Mouse (Mus musculus) forebrain, embryonic 11.5 days (tissue): ENCODE results near the gene Ddah2. TPM values are rescaled to one million over a fixed set of nuclear protein-coding genes. Genes with fewer than 3 reads are reported as not detected.

ENCODE experiments used
- ATAC-seq: fragments of 200-750 bp; cut with Nextera tagmentation; replicated peaks from 2 replicates; pipeline ENCODE4 v1.8.0; 2017; ENCODE audit warnings: moderate TSS enrichment; ENCODE audit not compliant: low FRiP score
- DNase-seq: peaks from one replicate; pipeline ENCODE4 v3.0.0-alpha.2; 2017; ENCODE audit warnings: low spot score
- H3K27ac ChIP-seq: fragments of 300-500 bp; sonication (generic); 2 replicates; pipeline ENCODE4 v1.5.1; 2014; ENCODE audit warnings: low read depth, low read length
- H3K27me3 ChIP-seq: fragments of 300-500 bp; sonication (generic); 2 replicates; pipeline ENCODE4 v1.6.1; 2014; ENCODE audit warnings: mild to moderate bottlenecking, low read length, mixed read lengths; ENCODE audit not compliant: control insufficient read depth, insufficient read depth
- H3K36me3 ChIP-seq: fragments of 300-500 bp; sonication (generic); 2 replicates; pipeline ENCODE4 v1.6.1; 2014; ENCODE audit warnings: mild to moderate bottlenecking, low read length, moderate library complexity, mixed read lengths; ENCODE audit not compliant: control insufficient read depth, insufficient read depth
- H3K4me1 ChIP-seq: fragments of 300-500 bp; sonication (generic); replicated peaks from 2 replicates; pipeline ENCODE4 v1.6.1; 2014; ENCODE audit warnings: low read length, mixed read lengths; ENCODE audit not compliant: control insufficient read depth, insufficient read depth
- H3K4me2 ChIP-seq: fragments of 300-500 bp; sonication (generic); 2 replicates; pipeline ENCODE4 v1.6.1; 2014; ENCODE audit warnings: low read depth, mild to moderate bottlenecking, low read length, moderate library complexity, mixed read lengths; ENCODE audit not compliant: severe bottlenecking
- H3K4me3 ChIP-seq: fragments of 300-500 bp; sonication (generic); 2 replicates; pipeline ENCODE4 v1.5.1; 2014; ENCODE audit warnings: low read depth, low read length
- H3K9ac ChIP-seq: fragments of 300-500 bp; sonication (generic); 2 replicates; pipeline ENCODE4 v1.6.1; 2014; ENCODE audit warnings: low read length
- H3K9me3 ChIP-seq: fragments of 300-500 bp; sonication (generic); 2 replicates; pipeline ENCODE4 v1.6.1; 2016; ENCODE audit warnings: low read length, mixed read lengths; ENCODE audit not compliant: control insufficient read depth
- whole genome bisulfite sequencing: fragments of 180-500 bp; shearing (Covaris S2); extraction: QIAGEN DNeasy Blood & Tissue Kit; methylation state at CpG from one replicate; pipeline ENCODE4 v1.1.7; 2014; 5-methylcytosine and 5-hydroxymethylcytosine counted together
- polyA plus RNA-seq: library from polyadenylated mRNA; unstranded; fragments of >200 nt; fragmentation: Nextera tagmentation; extraction: Ambion mirVana; gene quantifications from 2 replicates; pipeline ENCODE4 v1.2.1, GENCODE M21; 2014

The Ddah2 gene
- polyA plus RNA-seq, 1 experiment from 2014 or later = 489 TPM

DNA sequence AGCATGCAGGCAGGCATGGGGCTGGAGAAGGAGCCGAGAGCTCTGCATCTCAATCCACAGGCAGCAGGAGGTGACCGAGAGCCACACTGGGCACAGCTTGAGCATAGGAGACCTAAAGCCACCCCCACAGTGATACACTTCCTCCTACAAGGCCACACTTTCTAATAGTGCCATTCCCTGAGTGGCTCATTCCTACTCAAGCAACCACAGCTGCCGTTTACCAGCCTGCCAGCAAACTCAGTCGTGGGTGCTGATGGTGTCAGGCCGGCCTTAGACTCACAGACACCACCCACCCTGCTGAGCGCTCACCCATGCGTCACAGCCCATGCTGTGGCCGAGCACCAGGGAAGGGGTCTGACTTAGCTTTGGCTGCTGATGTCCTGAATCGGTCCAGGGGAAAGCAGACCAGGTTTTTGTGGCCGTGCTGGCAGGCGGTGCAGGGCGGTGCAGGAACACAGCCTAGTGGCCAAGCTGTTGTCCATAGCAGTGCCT lies 38.4 kb downstream of the Ddah2 start:
- Histone ChIP-seq H3K27ac (no peak overlapping the region), H3K4me1 (no peaks in the 10 kb centered on the region), H3K27me3 (no peaks in the 10 kb centered on the region), H3K4me2 (no peak overlapping the region), H3K36me3 (peaks cover 5% of the 10 kb centered on the region), H3K9me3 (no peaks in the 10 kb centered on the region), H3K4me3 (no peak overlapping the region), H3K9ac (no peak overlapping the region)
- 85% methylated on average over 12 of the region's 12 CpGs for WGBS
- DNase-seq (no peak), ATAC-seq (no peak)

DNA sequence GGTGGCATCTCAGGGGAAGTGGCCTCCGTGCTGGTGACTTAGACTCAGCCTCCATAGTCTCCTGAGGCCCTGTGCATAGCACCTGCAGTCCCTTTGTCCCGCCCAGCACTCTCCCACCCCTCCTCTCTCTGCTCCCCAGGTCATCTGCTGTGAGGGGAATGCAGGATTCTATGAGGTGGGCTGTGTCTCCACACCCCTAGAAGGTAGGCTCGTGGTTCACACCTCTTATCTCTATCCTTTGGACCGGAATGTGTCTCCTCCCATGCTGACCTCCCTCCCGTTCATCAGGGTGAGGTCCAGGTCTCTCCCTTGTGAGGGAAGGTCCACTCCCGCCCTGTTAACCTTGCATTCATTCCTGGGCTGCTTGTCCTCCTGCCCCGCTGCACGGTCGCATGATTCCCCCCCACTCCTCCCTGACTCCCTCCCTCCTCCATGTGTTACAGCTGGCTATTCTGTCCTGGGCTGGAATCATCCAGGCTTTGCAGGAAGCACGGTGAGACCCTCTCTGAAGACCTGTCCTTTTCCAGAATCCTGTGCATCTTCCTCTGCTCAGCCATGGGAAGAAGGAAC lies 41.4 kb downstream of the Ddah2 start:
- Histone ChIP-seq H3K4me1 (no peaks in the 10 kb centered on the region), H3K27me3 (no peaks in the 10 kb centered on the region), H3K9ac (no peak overlapping the region), H3K9me3 (no peaks in the 10 kb centered on the region), H3K27ac (no peak overlapping the region), H3K4me3 (no peak overlapping the region), H3K4me2 (no peak overlapping the region), H3K36me3 (peaks cover 7% of the 10 kb centered on the region)
- 78% methylated on average over 10 of the region's 10 CpGs for WGBS
- ATAC-seq (no peak), DNase-seq (no peak)

DNA sequence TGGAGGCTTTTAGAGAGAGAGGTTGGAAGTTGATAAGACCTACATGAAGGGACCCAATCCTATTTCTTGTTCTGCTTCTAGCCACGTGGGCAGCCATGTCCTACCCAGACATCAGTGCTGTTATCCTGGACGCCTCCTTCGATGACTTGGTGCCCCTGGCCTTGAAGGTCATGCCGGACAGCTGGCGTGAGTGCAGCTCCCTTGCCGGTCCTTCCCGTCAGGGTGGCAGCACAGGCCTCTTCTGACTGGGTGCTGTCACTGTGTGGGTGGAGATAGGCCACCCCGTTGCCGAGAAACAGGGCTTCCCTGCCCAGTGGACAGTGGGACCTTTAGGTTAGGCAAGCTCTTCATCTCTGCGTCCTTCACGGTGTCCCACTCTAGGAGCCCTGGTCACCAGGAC lies 42.3 kb downstream of the Ddah2 start:
- DNase-seq (no peak), ATAC-seq (no peak)
- H3K4me3 ChIP-seq = no peak overlapping the region
- H3K9ac ChIP-seq = no peak overlapping the region
- WGBS = 91% methylated on average over 11 of the region's 11 CpGs
- H3K4me1 ChIP-seq = no peaks in the 10 kb centered on the region
- no peak overlapping the region for H3K27ac ChIP-seq
- no peaks in the 10 kb centered on the region for H3K27me3 ChIP-seq
- H3K4me2 ChIP-seq = no peak overlapping the region
- H3K9me3 ChIP-seq = no peaks in the 10 kb centered on the region
- peaks cover 7% of the 10 kb centered on the region for H3K36me3 ChIP-seq

DNA sequence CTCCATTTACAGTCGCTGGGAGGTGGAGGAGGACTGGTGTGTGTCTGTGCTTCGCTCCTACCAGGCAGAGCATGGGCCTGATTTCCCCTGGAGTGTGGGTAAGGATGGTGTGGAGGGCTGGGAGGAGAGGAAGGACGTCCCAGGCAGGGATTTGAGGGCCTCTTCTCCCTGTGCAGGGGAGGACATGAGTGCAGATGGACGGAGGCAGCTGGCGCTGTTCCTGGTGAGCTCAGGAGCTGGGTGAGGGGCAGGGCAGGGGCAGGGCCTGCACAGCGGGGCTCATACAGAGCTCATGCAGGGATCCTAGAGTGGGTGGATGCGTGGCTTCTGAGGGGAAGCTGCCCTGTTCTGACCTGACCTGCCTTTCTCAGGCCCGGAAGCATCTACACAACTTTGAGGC lies 43.5 kb downstream of the Ddah2 start:
- 76% methylated on average over 8 of the region's 8 CpGs for whole genome bisulfite sequencing
- DNase-seq (no peak), ATAC-seq (no peak)
- H3K9me3 ChIP-seq = no peaks in the 10 kb centered on the region
- H3K27me3 ChIP-seq = no peaks in the 10 kb centered on the region
- H3K27ac ChIP-seq = no peak overlapping the region
- H3K9ac ChIP-seq = no peak overlapping the region
- H3K4me3 ChIP-seq = no peak overlapping the region
- no peaks in the 10 kb centered on the region for H3K4me1 ChIP-seq
- no peak overlapping the region for H3K4me2 ChIP-seq
- peaks cover 7% of the 10 kb centered on the region for H3K36me3 ChIP-seq

DNA sequence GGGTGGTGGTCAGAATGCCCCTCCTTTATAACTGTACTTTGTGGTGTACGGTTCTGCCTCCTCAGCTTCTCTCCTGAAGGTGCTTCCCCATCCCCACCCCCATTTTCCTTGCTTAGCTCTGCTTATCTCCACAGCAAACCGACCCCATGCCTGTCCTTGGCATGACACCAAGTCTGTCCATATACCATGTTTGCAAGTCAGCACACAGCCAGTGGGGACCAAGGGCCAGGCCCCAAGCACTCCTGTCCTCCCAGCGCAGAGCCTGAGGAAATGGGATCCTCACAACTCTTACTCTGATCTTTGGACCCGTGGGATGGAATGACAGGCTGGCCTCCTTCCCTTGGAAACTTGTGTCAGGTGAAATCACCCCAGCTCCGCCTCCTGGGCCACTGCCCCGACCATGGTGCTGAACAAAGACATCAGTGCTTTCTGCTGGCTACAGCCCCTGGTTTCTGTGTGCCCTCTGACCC lies 44.4 kb downstream of the Ddah2 start:
- WGBS = 79% methylated on average over 6 of the region's 6 CpGs
- no peaks in the 10 kb centered on the region for H3K4me1 ChIP-seq

DNA sequence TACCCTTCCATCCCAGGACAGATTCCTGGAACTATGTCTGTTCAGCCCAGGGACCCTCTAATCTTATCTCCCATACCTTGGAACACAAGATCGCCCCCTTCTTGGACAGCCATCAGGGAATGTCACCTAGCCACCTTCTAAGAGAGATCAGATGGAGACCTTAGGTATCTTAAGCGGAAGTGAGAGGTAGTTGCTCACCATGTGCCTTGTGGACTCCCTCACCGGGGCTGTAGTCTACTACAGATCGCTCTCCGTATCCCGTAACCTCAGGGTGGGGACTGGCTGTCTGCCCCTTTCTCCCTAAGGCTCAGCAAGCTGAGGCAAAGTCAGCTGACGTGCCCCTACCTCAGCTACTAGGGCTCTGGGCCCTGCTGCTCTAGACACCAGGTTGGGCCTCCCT lies 45.2 kb downstream of the Ddah2 start:
- ATAC-seq = no peak
- no peak for DNase-seq
- H3K4me1 ChIP-seq = no peaks in the 10 kb centered on the region
- H3K36me3 ChIP-seq = peaks cover 7% of the 10 kb centered on the region
- H3K4me2 ChIP-seq = no peak overlapping the region
- 92% methylated on average over 7 of the region's 7 CpGs for WGBS
- no peaks in the 10 kb centered on the region for H3K9me3 ChIP-seq
- no peaks in the 10 kb centered on the region for H3K27me3 ChIP-seq
- H3K4me3 ChIP-seq = no peak overlapping the region
- no peak overlapping the region for H3K27ac ChIP-seq
- no peak overlapping the region for H3K9ac ChIP-seq

More for the DNA sequence above, 44.4 kb downstream of the Ddah2 start:
- ATAC-seq (no peak), DNase-seq (no peak)
- H3K27me3 ChIP-seq = no peaks in the 10 kb centered on the region
- peaks cover 7% of the 10 kb centered on the region for H3K36me3 ChIP-seq
- no peak overlapping the region for H3K4me2 ChIP-seq
- H3K27ac ChIP-seq = no peak overlapping the region
- H3K9ac ChIP-seq = no peak overlapping the region
- no peak overlapping the region for H3K4me3 ChIP-seq
- H3K9me3 ChIP-seq = no peaks in the 10 kb centered on the region

DNA sequence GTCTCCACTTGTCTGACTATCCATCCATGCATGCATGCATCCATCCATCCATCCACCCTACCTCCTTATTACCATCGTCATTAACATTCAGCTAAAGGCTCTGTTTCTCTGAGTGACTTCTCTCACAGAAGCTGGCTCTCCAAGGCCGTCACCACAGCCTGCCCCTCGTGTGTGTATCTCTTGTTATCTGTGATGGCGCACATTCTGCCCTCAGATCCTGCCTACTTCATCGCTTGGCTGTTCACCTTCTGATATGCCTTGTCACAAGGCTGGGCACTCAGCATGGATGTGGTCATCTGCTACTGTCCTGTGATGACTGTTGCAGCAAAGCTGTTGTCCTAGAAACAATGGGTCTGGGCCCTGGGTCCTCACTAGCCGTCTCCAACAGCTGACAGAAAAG lies 45.9 kb downstream of the Ddah2 start:
- Histone ChIP-seq H3K36me3 (peaks cover 7% of the 10 kb centered on the region), H3K27me3 (no peaks in the 10 kb centered on the region), H3K9ac (no peak overlapping the region), H3K9me3 (no peaks in the 10 kb centered on the region), H3K27ac (no peak overlapping the region), H3K4me1 (no peaks in the 10 kb centered on the region), H3K4me2 (no peak overlapping the region), H3K4me3 (no peak overlapping the region)
- ATAC-seq (no peak), DNase-seq (no peak)
- WGBS = 81% methylated on average over 6 of the region's 6 CpGs

DNA sequence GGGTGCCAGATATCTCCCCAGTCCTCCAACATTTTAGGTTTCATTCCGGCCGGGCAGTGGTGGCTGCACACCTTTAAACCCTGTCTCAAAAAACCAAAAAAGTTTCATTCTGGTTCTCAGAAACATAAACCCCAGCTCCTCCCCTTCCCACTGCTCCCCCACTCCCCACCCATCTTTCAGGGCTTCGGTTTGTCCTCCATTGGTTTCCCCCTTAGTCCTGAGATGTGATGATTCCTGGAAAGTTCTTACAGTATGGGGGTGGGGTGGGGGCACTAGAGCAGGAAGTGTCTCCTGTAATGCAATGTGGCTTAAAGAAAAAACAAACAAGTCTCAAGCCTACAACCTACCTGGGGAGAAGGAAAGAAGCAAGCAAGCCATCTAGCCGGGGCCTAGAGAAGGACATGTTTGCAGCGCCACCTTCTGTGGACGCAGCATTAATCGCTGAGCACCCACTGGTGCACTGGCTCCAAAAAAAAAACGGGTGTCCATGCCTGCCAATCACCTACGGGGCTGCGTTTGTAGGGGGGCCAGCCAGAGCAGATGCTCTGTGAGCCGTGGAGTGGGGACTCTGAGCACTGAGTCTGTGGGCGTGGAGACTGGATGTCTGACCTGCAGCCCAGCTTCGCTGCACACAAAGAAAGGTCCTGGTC lies 47.0 kb downstream of the Ddah2 start:
- peak overlapping the region; percentile 53 for H3K9ac ChIP-seq
- H3K27me3 ChIP-seq = no peaks in the 10 kb centered on the region
- no peak overlapping the region for H3K27ac ChIP-seq
- WGBS = 26% methylated on average over 13 of the region's 13 CpGs
- H3K4me2 ChIP-seq = peak overlapping the region; percentile 33; the same call in 1 of the 2 replicates
- H3K36me3 ChIP-seq = peaks cover 7% of the 10 kb centered on the region
- no peaks in the 10 kb centered on the region for H3K4me1 ChIP-seq
- no peak for DNase-seq
- H3K4me3 ChIP-seq = no peak overlapping the region
- no peaks in the 10 kb centered on the region for H3K9me3 ChIP-seq
- no peak for ATAC-seq

DNA sequence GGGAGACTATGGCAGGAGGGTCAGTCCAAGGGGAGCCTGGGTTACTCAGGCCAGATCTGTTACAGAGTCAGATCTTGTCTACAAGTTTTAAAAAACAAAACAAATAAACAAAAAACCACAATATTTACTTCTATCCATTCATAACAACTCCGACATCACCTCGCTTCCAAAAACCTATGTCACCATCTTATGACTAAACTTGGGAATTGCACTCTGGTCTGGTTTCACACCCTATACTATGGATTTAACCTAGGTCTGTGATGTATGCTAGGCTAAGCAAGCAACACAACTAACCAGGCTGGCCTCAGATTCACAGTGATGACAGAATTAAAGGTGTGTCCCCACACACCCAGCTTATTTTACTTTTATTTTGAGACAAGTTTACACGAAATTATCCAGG lies 47.7 kb downstream of the Ddah2 start:
- no peak overlapping the region for H3K4me3 ChIP-seq
- 71% methylated on average over 3 of the region's 3 CpGs for whole genome bisulfite sequencing
- no peak for DNase-seq
- H3K27ac ChIP-seq = no peak overlapping the region
- no peaks in the 10 kb centered on the region for H3K27me3 ChIP-seq
- ATAC-seq = no peak
- peaks cover 7% of the 10 kb centered on the region for H3K36me3 ChIP-seq
- H3K9ac ChIP-seq = peak overlapping the region; percentile 53; the same call in 1 of the 2 replicates
- H3K4me1 ChIP-seq = no peaks in the 10 kb centered on the region
- peak overlapping the region; percentile 33; the same call in 1 of the 2 replicates for H3K4me2 ChIP-seq
- H3K9me3 ChIP-seq = no peaks in the 10 kb centered on the region
